Mouse (Mus musculus): ENCODE data around the gene Rack1. TPM values are rescaled to one million over a fixed set of nuclear protein-coding genes. Genes with fewer than 3 reads are reported as not detected.

Rack1 gene
- polyA plus RNA-seq, 2 experiments = 995 to 2,038 TPM

- Histone ChIP-seq H3K9ac (ENCODE audit: low read depth, low read length, severe bottlenecking) (no peak overlapping the region), H3K27ac (replicated peaks; ENCODE audit: low read depth, low read length) (no peak overlapping the region; the same call in 1 of the 2 replicates), H3K27me3 (ENCODE audit: control insufficient read depth, insufficient read depth, low read length) (no peaks in the 10 kb centered on the region), H3K4me2 (replicated peaks; ENCODE audit: low read depth, low read length, severe bottlenecking) (no peak overlapping the region), H3K4me1 (ENCODE audit: control insufficient read depth, insufficient read depth, low read length) (no peaks in the 10 kb centered on the region), H3K36me3 (ENCODE audit: control insufficient read depth, insufficient read depth, low read length) (peaks cover 91% of the 10 kb centered on the region), H3K4me3 (replicated peaks; ENCODE audit: low read length) (no peak overlapping the region), H3K9me3 (ENCODE audit: control insufficient read depth, low read length) (no peaks in the 10 kb centered on the region)
- ATAC-seq (ENCODE audit: low FRiP score, low read depth) (no peak), DNase-seq (ENCODE audit: low spot score) (no peak)
- TF ChIP-seq POLR2A (IDR thresholded peaks at IDR 0.05; ENCODE audit: borderline replicate concordance, extremely low read depth, insufficient read depth, insufficient read length) = no peak
Measured at GRCm38 (mm10) chr11:48808304-48808646, 8.1 kb downstream of the Rack1 start.

GRCm38 (mm10) chr11:48808737-48809433 lies 8.8 kb downstream of the Rack1 start:
- TF ChIP-seq POLR2A (IDR thresholded peaks at IDR 0.05; ENCODE audit: borderline replicate concordance, extremely low read depth, insufficient read depth, insufficient read length) = no peak
- Histone ChIP-seq H3K9me3 (ENCODE audit: control insufficient read depth, low read length) (no peaks in the 10 kb centered on the region), H3K27me3 (ENCODE audit: control insufficient read depth, insufficient read depth, low read length) (no peaks in the 10 kb centered on the region), H3K36me3 (ENCODE audit: control insufficient read depth, insufficient read depth, low read length) (peaks cover 85% of the 10 kb centered on the region), H3K9ac (ENCODE audit: low read depth, low read length, severe bottlenecking) (no peak overlapping the region), H3K4me2 (replicated peaks; ENCODE audit: low read depth, low read length, severe bottlenecking) (no peak overlapping the region), H3K4me3 (replicated peaks; ENCODE audit: low read length) (no peak overlapping the region), H3K4me1 (ENCODE audit: control insufficient read depth, insufficient read depth, low read length) (no peaks in the 10 kb centered on the region), H3K27ac (replicated peaks; ENCODE audit: low read depth, low read length) (no peak overlapping the region)
- DNase-seq (ENCODE audit: low spot score) = no peak
- no peak for ATAC-seq (ENCODE audit: low FRiP score, low read depth)
- WGBS = 67% methylated on average over 16 of the region's 16 CpGs

GRCm38 (mm10) chr11:48809434-48809830 lies 9.3 kb downstream of the Rack1 start:
- H3K9me3 ChIP-seq (ENCODE audit: control insufficient read depth, low read length) = no peaks in the 10 kb centered on the region
- H3K4me1 ChIP-seq (ENCODE audit: control insufficient read depth, insufficient read depth, low read length) = no peaks in the 10 kb centered on the region
- no peak overlapping the region for H3K27ac ChIP-seq (replicated peaks; ENCODE audit: low read depth, low read length)
- no peak overlapping the region for H3K9ac ChIP-seq (ENCODE audit: low read depth, low read length, severe bottlenecking)
- peaks cover 84% of the 10 kb centered on the region for H3K36me3 ChIP-seq (ENCODE audit: control insufficient read depth, insufficient read depth, low read length)
- 62% methylated on average over 4 of the region's 4 CpGs for WGBS
- no peak overlapping the region for H3K4me3 ChIP-seq (replicated peaks; ENCODE audit: low read length)
- ATAC-seq (ENCODE audit: low FRiP score, low read depth) (no peak), DNase-seq (ENCODE audit: low spot score) (no peak)
- H3K4me2 ChIP-seq (replicated peaks; ENCODE audit: low read depth, low read length, severe bottlenecking) = no peak overlapping the region
- no peaks in the 10 kb centered on the region for H3K27me3 ChIP-seq (ENCODE audit: control insufficient read depth, insufficient read depth, low read length)
- no peak for TF ChIP-seq POLR2A (IDR thresholded peaks at IDR 0.05; ENCODE audit: borderline replicate concordance, extremely low read depth, insufficient read depth, insufficient read length)

- no peak for TF ChIP-seq POLR2A (IDR thresholded peaks at IDR 0.05; ENCODE audit: borderline replicate concordance, extremely low read depth, insufficient read depth, insufficient read length)
- H3K4me2 ChIP-seq (replicated peaks; ENCODE audit: low read depth, low read length, severe bottlenecking) = no peak overlapping the region
- no peak overlapping the region for H3K4me3 ChIP-seq (replicated peaks; ENCODE audit: low read length)
- H3K36me3 ChIP-seq (ENCODE audit: control insufficient read depth, insufficient read depth, low read length) = peaks cover 77% of the 10 kb centered on the region
- H3K27ac ChIP-seq (replicated peaks; ENCODE audit: low read depth, low read length) = no peak overlapping the region
- WGBS = 84% methylated on average over 2 of the region's 2 CpGs
- DNase-seq (ENCODE audit: low spot score) (no peak), ATAC-seq (ENCODE audit: low FRiP score, low read depth) (no peak)
- no peaks in the 10 kb centered on the region for H3K27me3 ChIP-seq (ENCODE audit: control insufficient read depth, insufficient read depth, low read length)
- no peak overlapping the region for H3K9ac ChIP-seq (ENCODE audit: low read depth, low read length, severe bottlenecking)
- peaks cover under 1% of the 10 kb centered on the region; the same call in 1 of the 2 replicates for H3K4me1 ChIP-seq (ENCODE audit: control insufficient read depth, insufficient read depth, low read length)
- no peaks in the 10 kb centered on the region for H3K9me3 ChIP-seq (ENCODE audit: control insufficient read depth, low read length)
Measured at GRCm38 (mm10) chr11:48810142-48810541, 10.0 kb downstream of the Rack1 start.

- no peak for ATAC-seq (ENCODE audit: low FRiP score, low read depth)
- peaks cover 46% of the 10 kb centered on the region for H3K36me3 ChIP-seq (ENCODE audit: control insufficient read depth, insufficient read depth, low read length)
- DNase-seq (ENCODE audit: low spot score) = no peak
- H3K27ac ChIP-seq (replicated peaks; ENCODE audit: low read depth, low read length) = no peak overlapping the region
- no peak for TF ChIP-seq POLR2A (IDR thresholded peaks at IDR 0.05; ENCODE audit: borderline replicate concordance, extremely low read depth, insufficient read depth, insufficient read length)
- no peaks in the 10 kb centered on the region for H3K9me3 ChIP-seq (ENCODE audit: control insufficient read depth, low read length)
- H3K9ac ChIP-seq (ENCODE audit: low read depth, low read length, severe bottlenecking) = no peak overlapping the region
- H3K27me3 ChIP-seq (ENCODE audit: control insufficient read depth, insufficient read depth, low read length) = no peaks in the 10 kb centered on the region
- H3K4me3 ChIP-seq (replicated peaks; ENCODE audit: low read length) = no peak overlapping the region
- peaks cover 11% of the 10 kb centered on the region for H3K4me1 ChIP-seq (ENCODE audit: control insufficient read depth, insufficient read depth, low read length)
- no peak overlapping the region for H3K4me2 ChIP-seq (replicated peaks; ENCODE audit: low read depth, low read length, severe bottlenecking)
Measured at GRCm38 (mm10) chr11:48813782-48814181, 13.7 kb downstream of the Rack1 start.

All from limb, embryonic 14.5 days (tissue).